ENCODE assay signal across 15 mouse cellular contexts in the genomic region with DNA sequence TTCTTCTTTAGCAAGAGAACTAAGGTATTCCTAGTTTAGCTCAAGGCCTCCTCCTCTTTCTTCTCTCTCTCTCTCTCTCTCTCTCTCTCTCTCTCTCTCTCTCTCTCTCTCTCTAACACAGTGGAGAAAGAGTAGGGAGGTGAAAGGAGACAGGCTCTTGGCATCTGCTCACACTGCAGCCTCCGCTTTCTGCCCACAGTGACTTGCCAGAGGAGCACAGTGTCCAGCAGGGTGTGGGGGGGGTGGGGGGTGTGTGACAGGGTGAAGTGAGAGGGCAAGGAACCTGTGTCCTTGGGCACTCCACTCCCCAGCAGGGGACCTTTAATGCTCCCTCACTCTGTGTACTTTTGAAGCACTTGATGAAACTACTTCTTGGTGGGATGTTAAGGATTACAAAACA. TPM values are rescaled to one million over a fixed set of nuclear protein-coding genes. Genes with fewer than 3 reads are reported as not detected.
A peak's percentile ranks its signal among the peaks of the same experiment; 100 is the strongest.
DNase-seq lines count a peak whose midpoint lies in the region; ATAC-seq lines count a peak whose summit lies in the region.
"Had no signal": no experiment of that assay in that cellular context is flagged by ENCODE, and none has a peak within 500 bp of the region (broad histone marks: within the 10 kb centered on the region; RNA-seq: fewer than 3 reads in every experiment).

No protein-coding gene starts in this region.

- H3K27me3 ChIP-seq in hindbrain, embryonic 16.5 days (replicated peaks; ENCODE audit: control insufficient read depth, insufficient read depth, low read length) = no peaks in the 10 kb centered on the region
- no peaks in the 10 kb centered on the region for H3K27me3 ChIP-seq in hindbrain, embryonic 10.5 days (ENCODE audit: insufficient read depth, poor library complexity, severe bottlenecking)
- H3K27me3 ChIP-seq in forebrain, embryonic 16.5 days (replicated peaks; ENCODE audit: control insufficient read depth, insufficient read depth, low read length) = no peaks in the 10 kb centered on the region
- no peaks in the 10 kb centered on the region for H3K27me3 ChIP-seq in midbrain, embryonic 14.5 days (ENCODE audit: control insufficient read depth, insufficient read depth, low read length)
- H3K27me3 ChIP-seq: embryonic facial prominence, embryonic 13.5 days; limb, embryonic 13.5 days; neural tube, embryonic 13.5 days had no signal

- H3K9ac ChIP-seq in hindbrain, embryonic 16.5 days (ENCODE audit: low read depth, low read length) = no peak overlapping the region
- H3K9ac ChIP-seq in forebrain, embryonic 16.5 days (replicated peaks; ENCODE audit: low read depth, low read length) = no peak overlapping the region
- H3K9ac ChIP-seq in midbrain, embryonic 14.5 days (replicated peaks; ENCODE audit: low read length) = no peak overlapping the region
- H3K9ac ChIP-seq: embryonic facial prominence, embryonic 13.5 days; limb, embryonic 13.5 days; neural tube, embryonic 13.5 days had no signal

- ATAC-seq in hindbrain, embryonic 16.5 days = peak; percentile 56; the same call in 1 of the 2 replicates
- ATAC-seq in forebrain, embryonic 16.5 days = peak; percentile 55
- ATAC-seq in midbrain, embryonic 14.5 days (ENCODE audit: low FRiP score, low TSS enrichment) = no peak
- ATAC-seq: midbrain, embryonic 16.5 days had no signal

- no peak for DNase-seq in hindbrain, embryonic 10.5 days (ENCODE audit: low spot score)
- DNase-seq in ES-CJ7 (ENCODE audit: low read depth, low spot score) (peak; percentile 14), adipocyte (ENCODE audit: low spot score) (peak; percentile 57)
- DNase-seq in kidney, postnatal 4 days = no peak
- no peak for DNase-seq in thymus, adult 18-20 months
- DNase-seq in midbrain, embryonic 14.5 days = no peak
- DNase-seq: adrenal gland, postnatal 25 days; kidney, adult 8-10 months; lung, postnatal 36 days had no signal

- H3K4me3 ChIP-seq in hindbrain, embryonic 16.5 days (ENCODE audit: low read length) = no peak overlapping the region
- no peak overlapping the region for H3K4me3 ChIP-seq in hindbrain, embryonic 10.5 days
- no peak overlapping the region for H3K4me3 ChIP-seq in forebrain, embryonic 16.5 days (replicated peaks; ENCODE audit: low read length)
- no peak overlapping the region for H3K4me3 ChIP-seq in midbrain, embryonic 14.5 days (replicated peaks; ENCODE audit: low read depth, low read length)
- H3K4me3 ChIP-seq: embryonic facial prominence, embryonic 13.5 days; limb, embryonic 13.5 days; neural tube, embryonic 13.5 days had no signal

- H3K4me2 ChIP-seq in hindbrain, embryonic 16.5 days (ENCODE audit: low read length) = no peak overlapping the region
- no peak overlapping the region for H3K4me2 ChIP-seq in forebrain, embryonic 16.5 days (ENCODE audit: low read length)
- no peak overlapping the region for H3K4me2 ChIP-seq in midbrain, embryonic 14.5 days (ENCODE audit: low read length)
- H3K4me2 ChIP-seq: embryonic facial prominence, embryonic 13.5 days; limb, embryonic 13.5 days; neural tube, embryonic 13.5 days had no signal

- H3K9me3 ChIP-seq in hindbrain, embryonic 16.5 days (ENCODE audit: control insufficient read depth, low read length) = no peaks in the 10 kb centered on the region
- H3K9me3 ChIP-seq in hindbrain, embryonic 10.5 days = no peaks in the 10 kb centered on the region
- H3K9me3 ChIP-seq in forebrain, embryonic 16.5 days (ENCODE audit: control insufficient read depth, low read length) = no peaks in the 10 kb centered on the region
- no peaks in the 10 kb centered on the region for H3K9me3 ChIP-seq in midbrain, embryonic 14.5 days (ENCODE audit: control insufficient read depth, low read length)
- H3K9me3 ChIP-seq: embryonic facial prominence, embryonic 13.5 days; limb, embryonic 13.5 days; neural tube, embryonic 13.5 days had no signal

- 41% methylated on average over 1 of the region's 1 CpGs for WGBS in hindbrain, embryonic 16.5 days
- 57% methylated on average over 1 of the region's 1 CpGs for WGBS in hindbrain, embryonic 10.5 days
- WGBS in forebrain, embryonic 16.5 days = 29% methylated on average over 1 of the region's 1 CpGs
- WGBS in midbrain, embryonic 14.5 days = 69% methylated on average over 1 of the region's 1 CpGs

- H3K36me3 ChIP-seq in hindbrain, embryonic 16.5 days (ENCODE audit: control insufficient read depth, insufficient read depth, low read length) = no peaks in the 10 kb centered on the region
- H3K36me3 ChIP-seq in hindbrain, embryonic 10.5 days = no peaks in the 10 kb centered on the region
- no peaks in the 10 kb centered on the region for H3K36me3 ChIP-seq in forebrain, embryonic 16.5 days (ENCODE audit: control insufficient read depth, insufficient read depth)
- H3K36me3 ChIP-seq in midbrain, embryonic 14.5 days (ENCODE audit: control insufficient read depth, insufficient read depth, low read length) = no peaks in the 10 kb centered on the region
- H3K36me3 ChIP-seq: embryonic facial prominence, embryonic 13.5 days; limb, embryonic 13.5 days; neural tube, embryonic 13.5 days had no signal

- no peak overlapping the region for H3K27ac ChIP-seq in hindbrain, embryonic 16.5 days (ENCODE audit: low read depth, low read length)
- no peak overlapping the region for H3K27ac ChIP-seq in hindbrain, embryonic 10.5 days
- no peak overlapping the region; the same call in 1 of the 2 replicates for H3K27ac ChIP-seq in forebrain, embryonic 16.5 days (ENCODE audit: low read length)
- no peak overlapping the region for H3K27ac ChIP-seq in midbrain, embryonic 14.5 days (replicated peaks; ENCODE audit: low read depth, low read length)
- H3K27ac ChIP-seq: embryonic facial prominence, embryonic 13.5 days; limb, embryonic 13.5 days; neural tube, embryonic 13.5 days had no signal

- H3K4me1 ChIP-seq in hindbrain, embryonic 16.5 days (ENCODE audit: control insufficient read depth, insufficient read depth, low read depth, low read length) = no peaks in the 10 kb centered on the region
- peaks cover 17% of the 10 kb centered on the region for H3K4me1 ChIP-seq in hindbrain, embryonic 10.5 days (replicated peaks)
- H3K4me1 ChIP-seq in forebrain, embryonic 16.5 days (replicated peaks; ENCODE audit: control insufficient read depth, insufficient read depth, low read length) = peaks cover 6% of the 10 kb centered on the region
- no peaks in the 10 kb centered on the region for H3K4me1 ChIP-seq in midbrain, embryonic 14.5 days (ENCODE audit: control insufficient read depth, insufficient read depth, low read length)
- H3K4me1 ChIP-seq: embryonic facial prominence, embryonic 13.5 days; limb, embryonic 13.5 days; neural tube, embryonic 13.5 days had no signal

RNA-seq across cellular contexts. Expression of a gene that starts 41.9 kb away (rescaled TPM):
- 25.0 and 26.9 TPM in 2 replicates for polyA plus RNA-seq in hindbrain, embryonic 16.5 days (2015; fragmentation: Nextera tagmentation; extraction: Ambion mirVana)
- 27.4 and 30.3 TPM in 2 replicates for polyA plus RNA-seq in hindbrain, embryonic 10.5 days (2016; fragmentation: Nextera tagmentation; extraction: Ambion mirVana)
- polyA plus RNA-seq in forebrain, embryonic 16.5 days (2015; fragmentation: Nextera tagmentation; extraction: Ambion mirVana) = 30.2 and 32.6 TPM in 2 replicates
- 24.2 and 25.0 TPM in 2 replicates for polyA plus RNA-seq in midbrain, embryonic 14.5 days (2014; fragmentation: Nextera tagmentation; extraction: Ambion mirVana)

Comparison
In these comparisons a context has a peak if more than half of its experiments do, and no peak if none do; other contexts are left out.
1. DNase-seq: peak in ES-CJ7 (single experiment) and adipocyte (single experiment); none in hindbrain, embryonic 10.5 days (single experiment), kidney, postnatal 4 days (0 of 2), thymus, adult 18-20 months (0 of 2) and midbrain, embryonic 14.5 days (single experiment).